Mouse (Mus musculus) lung, adult 18-20 months (tissue): ENCODE results near the gene Supt16.

Source experiments
- DNase-seq, 2 experiments: peaks; one replicate each; pipeline ENCODE4 v3.0.0; 2022; ENCODE audit warnings: mixed read lengths in 2 of 2

Gene Supt16

DNA sequence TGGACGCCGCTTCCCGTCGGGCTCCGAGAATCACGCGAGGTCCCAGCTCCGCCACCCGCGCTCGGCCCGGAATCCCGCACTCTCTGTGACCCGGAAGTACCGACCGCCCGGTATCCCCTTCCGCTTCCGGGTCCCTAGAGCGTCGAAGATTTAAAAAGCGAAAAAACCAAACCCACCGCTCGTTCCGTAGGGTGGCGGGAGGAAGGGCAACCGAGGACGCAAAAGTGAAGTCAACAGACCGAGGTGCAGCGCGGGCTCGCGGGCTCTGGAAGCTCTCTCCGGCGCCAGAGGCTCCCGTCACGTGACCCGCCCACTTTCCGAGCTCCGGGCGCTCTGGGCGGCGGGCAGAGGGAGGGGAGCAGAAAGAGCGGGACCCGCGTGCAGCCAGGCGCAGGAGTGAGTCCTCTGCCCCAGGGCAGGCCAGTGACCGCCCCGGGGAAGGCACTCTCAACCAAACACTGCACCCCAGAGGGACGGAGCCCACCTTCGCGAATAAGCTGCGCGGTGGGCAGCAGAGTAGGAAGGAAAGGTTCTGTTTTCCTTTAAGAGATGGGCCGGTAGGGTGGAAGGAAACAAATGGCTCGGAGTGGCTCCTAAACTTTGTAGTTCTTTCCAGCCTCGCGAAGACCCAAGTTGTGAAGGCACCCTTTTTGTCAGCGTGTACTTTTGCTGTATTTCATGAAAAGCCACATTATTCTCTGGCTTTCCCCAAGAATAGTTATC, at the start of gene Supt16:
TSS of gene Supt16 (minus strand) at position 261 of the 723 bp plus-strand sequence.
- DNase-seq = peak; percentile 77 to 82

DNA sequence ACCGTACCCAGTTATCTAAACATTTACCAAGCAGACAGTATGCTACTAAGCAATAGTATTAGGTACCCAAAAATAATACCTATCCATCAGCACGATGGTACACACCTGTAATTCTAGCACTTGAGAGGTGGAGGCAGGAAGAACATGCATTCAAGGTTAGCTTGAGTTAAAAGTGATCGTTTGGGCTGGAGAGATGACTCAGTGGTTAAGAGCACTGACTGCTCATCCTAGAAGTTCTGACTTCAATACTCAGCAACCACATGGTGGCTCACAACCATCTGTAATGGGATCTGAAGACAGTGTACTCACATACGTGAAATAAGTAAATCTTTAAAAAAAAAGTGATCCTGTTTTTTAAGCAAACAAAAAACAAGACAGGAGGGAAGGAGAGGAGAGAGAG, 48.9 kb upstream of the Supt16 start:
- no peak for DNase-seq

DNA sequence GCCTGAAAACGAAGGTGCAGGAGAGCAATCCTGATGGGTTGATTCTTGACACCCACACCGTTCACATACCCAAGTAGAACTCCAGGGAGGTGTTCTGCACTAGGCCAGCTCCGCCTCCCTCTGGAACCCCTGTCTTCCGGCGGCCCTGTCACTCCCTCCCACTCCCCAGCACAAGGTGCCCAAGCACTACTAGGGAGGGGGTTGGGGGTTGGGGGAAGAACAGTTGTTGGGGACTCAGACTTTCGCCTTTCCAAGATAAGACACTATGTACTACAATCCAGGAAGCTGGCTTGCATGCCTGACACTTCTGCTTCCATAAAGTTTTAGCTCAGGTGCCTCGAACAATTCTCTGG, 47.5 kb upstream of the Supt16 start:
- no peak for DNase-seq

DNA sequence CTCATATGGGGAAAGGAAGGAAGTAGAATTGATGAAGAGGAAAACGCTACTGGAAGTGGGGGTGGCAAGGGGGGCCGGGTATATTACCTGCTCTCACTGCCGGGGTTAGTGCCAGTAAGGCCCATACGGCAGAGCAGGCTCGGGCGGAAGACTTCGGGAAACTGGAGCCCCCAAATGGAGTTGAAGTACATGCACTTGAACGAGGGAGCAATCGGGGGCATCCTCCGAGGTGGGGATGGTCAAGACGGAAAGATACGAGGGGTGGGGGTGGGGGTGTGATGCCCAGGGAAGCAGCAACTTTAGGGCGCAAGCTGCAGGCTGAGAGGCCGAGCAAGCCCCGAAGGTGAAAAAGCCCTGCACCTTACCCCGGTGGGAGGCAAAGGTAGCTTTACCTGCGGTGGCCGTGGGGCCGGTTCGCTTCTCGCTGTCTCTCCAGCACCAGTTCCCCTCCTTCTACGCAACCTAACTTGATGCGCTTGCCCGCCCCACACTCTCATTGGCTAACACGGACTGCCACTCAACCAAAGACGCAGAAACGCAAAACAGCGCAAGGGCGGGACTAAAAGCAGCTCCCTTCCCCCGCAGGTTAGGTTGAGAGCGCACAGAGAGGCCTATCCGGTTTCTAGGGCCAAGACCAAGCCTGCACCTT, 46.9 kb upstream of the Supt16 start:
- peak; percentile 100 for DNase-seq

DNA sequence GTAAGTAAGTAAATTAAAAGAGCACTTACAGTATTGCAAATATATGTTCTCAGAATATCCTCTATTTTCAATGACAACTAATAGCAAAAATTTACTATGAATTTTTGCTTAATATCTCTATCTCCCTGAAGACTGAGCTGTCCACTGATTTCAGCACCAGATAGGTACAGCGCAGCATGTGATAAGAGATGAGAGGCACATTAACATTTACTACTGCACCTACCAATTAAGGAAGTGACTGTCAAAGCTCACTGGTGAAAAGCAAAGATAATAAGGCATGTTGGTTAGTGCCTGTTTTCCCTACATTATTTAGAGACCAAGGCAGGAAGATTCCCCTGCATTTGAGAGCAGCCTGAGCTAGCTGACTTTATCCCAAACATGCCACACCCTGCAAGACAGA, 39.0 kb upstream of the Supt16 start:
- no peak for DNase-seq

DNA sequence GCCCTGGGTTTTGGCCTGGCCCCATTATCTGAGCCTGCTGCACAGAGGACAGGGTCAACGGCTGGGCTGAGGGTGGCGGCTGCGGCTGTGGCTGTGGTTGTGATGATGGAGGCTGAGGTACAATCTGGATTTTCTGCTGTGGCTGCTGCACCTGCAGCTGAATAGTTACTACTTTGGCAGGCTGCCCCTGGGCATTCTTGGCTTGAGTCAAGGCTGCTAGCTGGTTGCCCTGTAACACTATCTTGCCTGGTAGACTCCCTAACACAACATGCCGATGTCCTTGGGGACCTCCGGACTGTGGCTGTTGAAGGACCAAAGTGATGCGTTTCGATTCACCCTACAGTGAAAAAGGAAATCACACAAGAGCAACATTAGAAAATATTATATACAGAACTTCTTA, 37.9 kb upstream of the Supt16 start:
- DNase-seq = no peak

DNA sequence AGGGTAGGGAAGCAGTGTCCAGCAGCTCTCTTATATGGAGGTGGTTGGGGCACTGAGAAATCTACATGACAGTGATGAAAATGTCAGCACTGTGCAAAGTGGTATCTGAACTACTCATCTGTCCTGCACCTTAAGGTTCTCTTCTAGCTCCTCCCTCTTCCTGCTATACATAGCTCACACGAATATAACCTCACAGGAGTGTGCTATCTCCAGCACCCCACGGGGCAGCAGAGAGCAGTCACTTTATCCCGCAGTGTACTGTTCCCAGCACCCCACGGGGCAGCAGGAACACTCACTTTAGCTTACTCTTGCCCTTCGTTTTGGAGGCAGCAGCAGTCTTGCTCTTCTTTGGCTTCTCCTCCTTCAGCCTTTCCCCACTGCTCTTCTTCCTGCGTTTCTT, 35.0 kb upstream of the Supt16 start:
- no peak for DNase-seq

DNA sequence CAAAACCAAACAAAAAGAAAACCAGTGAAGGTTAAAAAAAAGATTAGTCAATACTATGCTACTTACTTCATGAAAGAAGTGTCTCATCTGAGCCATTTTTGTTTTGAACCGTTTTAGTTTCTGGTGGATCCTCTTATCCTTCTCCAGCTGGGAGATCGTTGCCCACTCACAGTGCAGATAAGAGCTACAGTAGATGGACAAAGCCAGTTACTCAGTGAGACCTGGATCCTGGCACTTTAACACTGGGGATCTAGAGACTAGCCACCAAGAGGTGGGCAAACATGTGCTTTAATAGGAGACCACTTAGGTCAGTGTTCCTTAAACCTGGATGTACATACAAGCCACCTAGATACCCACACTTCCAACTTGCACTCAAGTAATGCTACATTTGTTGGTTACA, 28.8 kb upstream of the Supt16 start:
- DNase-seq = no peak

DNA sequence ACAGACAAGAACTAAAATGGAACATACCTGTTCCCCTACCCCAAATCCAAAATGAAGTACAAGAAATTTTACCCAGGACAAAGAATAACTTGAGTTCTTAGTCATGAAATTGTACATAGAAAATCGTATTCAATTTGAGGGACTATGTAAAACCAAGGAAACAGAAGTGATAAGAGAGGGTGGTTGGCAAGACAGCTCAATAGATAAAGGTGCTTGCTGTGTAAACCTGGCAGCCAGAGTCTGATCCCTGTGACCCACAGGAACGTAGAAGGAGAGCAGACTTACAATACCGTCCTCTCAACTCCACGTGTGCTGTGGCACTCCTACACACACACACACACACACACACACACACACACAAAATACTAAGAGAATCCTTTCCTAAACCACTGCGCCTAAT, 20.0 kb upstream of the Supt16 start:
- no peak for DNase-seq

DNA sequence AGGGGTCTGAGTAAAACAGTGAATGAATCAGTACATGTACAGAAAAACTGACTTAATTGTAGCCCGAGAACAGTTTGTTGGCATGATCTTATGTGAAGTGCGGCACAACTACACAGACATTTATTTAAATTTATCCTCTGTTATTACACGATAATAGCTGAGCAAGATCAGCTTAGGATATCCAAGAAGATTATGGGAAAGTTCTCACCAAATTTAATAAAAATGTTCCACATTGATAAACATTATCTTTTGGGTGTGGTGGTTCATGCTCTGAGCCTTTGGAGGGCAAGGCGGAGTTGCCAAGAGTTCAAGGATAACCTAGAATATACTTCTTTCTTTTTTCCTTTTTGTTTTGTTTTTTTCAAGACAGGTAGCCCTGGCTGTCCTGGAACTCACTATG, 2.2 kb upstream of the Supt16 start:
- DNase-seq = no peak

DNA sequence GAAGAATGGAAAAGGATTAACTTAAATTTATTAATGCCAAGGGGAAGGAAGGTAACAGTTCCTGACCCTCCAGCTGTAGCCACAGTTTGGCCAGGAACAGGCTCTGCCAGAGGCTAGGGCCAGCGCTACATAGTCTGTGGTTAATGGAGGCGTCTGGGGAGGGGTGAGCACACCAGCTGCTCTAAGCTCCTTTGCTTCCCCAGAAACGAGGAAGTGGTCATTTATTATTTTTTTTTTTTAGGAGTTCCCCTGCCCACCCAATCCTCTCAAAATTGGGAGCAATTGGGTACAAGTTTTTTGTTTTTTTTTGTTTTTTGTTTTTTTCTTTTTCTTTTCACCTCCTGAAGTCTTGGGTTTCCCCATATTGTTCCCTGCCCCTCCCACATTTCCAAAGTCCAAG, 925 bp upstream of the Supt16 start:
- no peak for DNase-seq

DNA sequence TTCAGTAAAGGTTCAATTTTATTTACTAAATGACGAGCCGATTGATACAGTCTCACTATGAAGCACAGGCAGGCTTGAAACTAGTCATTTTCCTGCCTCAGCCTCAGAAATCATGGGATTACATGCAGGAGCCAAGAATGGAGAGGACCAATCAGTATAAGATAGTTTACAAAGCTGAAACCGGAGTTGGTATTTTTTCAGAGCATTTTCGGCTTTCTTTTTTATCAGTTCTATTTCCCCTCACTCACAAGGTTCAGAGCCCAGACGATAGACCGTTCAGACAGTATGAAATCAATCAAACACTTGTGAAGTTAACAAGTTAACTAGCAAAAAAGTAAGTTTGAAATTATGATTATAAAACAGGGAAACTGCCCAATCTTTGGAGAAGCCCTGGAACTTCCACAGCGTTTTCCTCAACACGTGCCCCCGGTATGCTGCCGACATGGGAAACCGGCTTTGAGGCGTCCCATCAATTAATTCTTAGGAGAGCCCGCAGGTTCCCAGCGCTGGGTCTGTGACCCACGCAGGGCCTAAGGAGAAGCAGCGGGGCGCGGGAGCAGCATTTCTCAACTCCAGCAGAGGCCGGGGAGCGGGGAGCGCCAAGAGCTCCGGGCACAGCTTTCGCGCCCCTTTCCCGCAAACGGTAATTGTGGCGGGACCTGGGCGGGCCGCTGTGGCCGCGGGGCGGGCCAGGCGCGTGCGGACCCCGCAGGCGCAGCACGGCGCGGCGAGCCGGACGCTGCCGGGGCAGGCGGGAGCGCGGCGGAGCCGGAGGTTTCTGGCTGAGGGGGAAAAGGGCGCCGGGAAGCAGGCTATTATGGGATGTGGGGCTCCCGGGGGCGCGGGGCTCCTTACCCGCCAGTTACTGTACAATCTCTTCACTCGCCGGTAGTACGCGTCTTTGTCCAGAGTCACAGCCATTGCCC, 723 bp downstream of the Supt16 start:
- DNase-seq = peak in 1 of 2 experiments; percentile 6

DNA sequence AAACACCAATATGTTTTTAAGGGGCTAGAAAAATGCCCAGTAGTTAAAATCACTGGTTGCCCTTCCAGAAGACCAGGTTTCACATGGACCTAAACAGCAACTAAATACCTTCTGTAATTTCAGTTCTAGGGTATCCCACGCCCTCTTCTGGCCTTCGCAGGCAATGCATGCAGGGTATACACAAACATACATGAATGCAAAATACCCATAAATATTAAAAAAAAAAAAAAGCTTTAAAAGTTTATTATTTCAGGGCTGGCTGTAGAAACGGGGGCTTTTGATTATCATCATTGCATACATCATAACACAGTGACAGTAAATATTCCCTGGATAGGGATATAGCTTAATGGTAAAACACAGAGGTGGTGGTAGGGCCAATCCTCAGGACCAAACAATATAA, 1.5 kb downstream of the Supt16 start:
- DNase-seq = peak in 1 of 2 experiments; percentile 48

DNA sequence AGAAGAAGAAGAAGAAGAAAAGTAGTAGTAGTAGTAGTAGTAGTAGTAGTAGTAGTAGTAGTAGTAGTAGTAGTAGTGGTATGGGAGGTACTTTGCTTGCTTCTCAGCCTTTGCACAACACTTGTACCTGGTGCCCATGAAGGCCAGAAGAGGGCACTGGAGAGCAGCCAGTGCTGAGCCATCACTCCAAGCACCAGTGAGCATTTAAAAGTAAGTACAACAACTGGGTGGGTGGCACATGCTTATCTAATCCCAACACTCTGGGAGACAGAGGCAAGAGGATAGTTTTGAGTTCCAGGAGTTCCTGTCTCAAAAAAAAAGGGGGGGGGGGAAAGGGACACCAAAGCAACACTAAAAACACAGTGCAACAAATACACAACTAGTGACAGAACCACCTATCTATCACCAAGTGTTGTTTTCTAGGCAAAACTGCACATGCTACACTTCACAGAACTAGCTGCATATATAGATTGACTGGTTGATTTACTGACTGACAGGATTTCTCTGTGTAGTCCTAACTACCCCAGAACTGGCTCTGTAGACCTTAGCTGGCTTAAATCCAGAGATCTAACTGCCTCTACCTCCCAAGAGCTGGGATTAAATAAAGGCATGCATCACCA, 6.4 kb downstream of the Supt16 start:
- peak; percentile 34 to 43 for DNase-seq

DNA sequence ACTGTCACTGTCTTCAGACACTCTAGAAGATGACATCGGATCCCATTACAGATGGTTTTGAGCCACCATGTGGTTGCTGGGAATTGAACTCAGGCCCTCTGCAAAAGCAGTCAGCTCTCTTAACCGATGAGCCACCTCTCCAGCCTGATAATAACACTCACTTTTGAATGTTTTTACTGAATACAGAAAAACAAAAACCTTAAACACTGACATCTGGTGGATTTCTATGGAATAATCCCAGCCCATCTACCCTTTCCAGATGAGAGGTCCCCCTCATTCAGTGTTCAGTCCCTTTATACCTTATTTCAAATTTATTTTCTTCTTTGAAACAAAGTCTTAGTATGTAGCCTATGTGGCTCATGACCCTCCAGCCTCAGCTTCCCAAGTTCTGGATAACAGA, 7.7 kb downstream of the Supt16 start:
- no peak for DNase-seq

DNA sequence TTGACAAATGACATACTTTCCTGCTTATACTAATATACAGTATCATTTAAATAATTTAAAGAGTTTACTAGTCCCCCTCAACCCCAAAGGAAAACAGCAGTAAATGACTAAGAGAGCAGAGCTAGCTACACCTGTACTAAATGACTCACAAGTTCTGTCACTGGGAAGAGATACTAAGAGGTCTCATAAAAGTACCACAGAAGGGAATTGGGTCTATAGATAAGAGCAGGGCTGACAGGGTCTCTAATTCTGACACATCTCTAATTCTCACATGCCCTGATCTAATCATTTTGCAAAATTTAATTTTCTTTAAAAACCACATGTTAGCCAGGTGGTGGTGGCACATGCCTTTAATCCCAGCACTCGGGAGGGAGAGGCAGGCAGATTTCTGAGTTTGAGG, 8.4 kb downstream of the Supt16 start:
- no peak for DNase-seq

DNA sequence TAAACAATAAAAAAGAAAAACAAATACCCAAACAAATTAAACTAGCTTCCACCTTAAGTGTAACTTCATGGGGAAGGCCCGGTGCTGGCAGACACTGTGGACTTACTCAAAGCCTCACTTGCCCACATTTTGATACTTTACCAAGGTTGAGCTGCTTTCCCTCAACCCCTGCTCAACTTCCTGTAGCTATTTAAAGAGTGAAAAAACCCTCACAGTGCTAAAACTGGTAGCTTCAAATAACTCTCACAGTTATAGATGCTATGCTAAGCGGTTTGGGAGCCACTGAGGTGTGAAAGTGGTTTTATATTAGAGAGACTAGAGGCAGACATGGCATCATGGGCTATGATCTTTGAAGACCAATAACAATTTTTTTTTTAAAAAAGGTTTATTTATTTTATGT, 30.6 kb downstream of the Supt16 start:
- no peak for DNase-seq

DNA sequence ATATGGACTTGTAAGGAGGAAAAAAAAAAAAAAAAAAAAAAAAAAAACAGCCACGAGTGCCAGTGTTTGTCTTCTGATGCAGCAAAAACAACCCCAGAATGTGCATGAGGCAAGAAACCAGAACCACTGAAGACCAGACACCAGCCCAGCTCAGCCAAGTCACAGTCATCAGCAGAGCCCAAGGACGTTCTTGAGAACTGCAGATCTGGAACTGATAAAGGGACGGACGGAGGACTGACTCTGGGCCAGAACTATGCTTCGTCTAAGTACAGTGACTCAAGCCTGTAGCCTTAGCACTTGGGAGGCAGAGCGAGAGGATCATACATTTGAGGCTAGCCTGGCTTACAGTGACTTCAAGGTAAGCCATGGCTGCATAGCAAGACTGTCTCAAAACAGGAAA, 36.3 kb downstream of the Supt16 start:
- no peak for DNase-seq

DNA sequence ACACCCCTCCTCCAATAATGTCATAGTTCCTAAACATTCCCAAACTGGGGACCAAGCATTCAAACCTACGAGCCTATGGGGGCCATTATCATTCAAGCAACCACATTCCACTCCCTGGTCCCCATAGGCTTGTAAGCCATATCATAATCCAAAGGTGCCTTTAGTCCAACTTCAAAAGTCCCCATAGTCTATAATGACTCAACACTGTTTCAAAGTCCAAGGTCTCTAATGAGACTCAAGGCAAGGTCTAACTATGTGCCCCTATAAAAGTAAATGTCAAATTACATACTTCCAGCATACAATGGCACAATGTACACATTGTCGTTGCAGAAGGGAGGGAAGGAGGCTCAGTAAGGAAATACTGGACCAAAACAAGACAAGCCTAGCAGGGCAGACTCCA, 42.2 kb downstream of the Supt16 start:
- DNase-seq = no peak

DNA sequence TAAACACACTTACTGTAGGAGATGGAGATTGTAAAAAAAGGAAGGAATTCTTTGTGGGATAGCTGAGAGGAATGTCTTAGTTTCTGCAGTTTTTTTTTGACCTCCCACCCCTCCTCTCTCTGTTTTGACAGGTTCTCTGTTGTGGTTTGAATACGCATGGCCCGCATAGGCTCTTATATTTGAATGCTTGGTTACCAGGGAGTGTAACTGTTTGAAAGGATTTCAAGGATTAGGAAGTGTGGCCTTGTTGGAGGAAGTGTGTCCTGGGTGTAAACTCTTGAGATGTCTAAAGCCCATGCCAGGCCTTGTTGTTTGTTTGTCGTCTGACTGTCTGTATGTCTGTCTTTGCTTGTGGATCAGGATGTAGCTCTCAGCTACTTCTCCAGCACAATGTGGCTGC, 44.6 kb downstream of the Supt16 start:
- DNase-seq = no peak

DNA sequence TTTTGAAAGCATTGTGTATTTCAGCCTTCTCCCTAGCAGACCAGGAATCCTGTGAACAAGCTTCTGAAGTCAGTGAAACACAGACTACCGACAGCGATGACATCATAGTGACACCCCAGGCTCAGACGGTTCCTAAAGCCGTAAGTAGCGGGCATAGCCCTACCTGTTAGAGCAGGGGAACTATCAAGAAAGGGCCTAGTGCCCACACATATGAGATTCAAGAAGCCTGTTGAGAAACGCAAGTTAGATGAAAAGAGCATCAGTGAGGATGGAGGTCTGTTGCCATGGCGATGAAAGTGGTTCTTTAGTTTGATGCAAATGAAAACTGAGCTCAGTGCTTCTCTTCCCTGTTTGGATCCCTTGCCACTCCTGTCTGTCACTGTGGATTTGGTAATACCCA, 45.0 kb downstream of the Supt16 start:
- DNase-seq = no peak

DNA sequence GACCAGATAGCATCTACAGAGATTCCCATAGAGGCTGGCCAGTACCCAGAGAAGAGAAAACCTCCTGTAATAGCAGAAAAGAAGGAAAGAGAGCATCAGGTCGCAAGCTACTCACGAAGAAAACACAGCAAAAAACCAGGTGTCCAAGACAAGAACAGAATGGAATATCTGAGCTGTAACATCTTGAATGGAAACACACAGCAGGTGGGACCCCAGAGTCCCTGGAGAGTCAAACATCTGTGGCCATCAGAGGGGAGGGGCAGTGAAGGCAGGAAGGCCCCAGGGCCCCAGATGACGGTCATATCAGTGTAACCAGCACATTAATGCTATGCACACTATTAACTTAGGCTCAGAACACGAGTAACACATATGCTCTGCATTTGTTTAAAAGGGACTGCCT, 47.3 kb downstream of the Supt16 start:
- DNase-seq = no peak

DNA sequence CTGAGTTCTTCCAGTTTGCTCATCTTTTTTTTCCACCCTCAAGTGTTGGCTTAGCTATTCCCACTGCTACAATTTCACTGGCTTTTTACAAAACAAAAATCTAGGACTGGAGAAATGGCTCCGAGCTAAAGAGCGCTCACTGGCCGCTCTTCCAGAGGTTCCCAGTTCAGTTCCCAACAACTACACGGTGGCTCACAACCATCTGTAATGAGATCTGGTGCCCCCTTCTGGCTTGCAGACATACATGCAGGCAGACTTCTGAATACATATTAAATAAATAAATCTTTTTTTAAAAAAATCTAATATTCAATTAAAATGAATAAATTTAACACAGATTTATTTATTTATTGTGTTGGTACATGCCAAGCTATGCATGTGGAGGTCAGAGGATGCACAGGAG, 50.7 kb downstream of the Supt16 start:
- DNase-seq = peak in 1 of 2 experiments; percentile 10
